Mouse (Mus musculus): ENCODE results near the gene Ghrh.

The Ghrh gene

DNA sequence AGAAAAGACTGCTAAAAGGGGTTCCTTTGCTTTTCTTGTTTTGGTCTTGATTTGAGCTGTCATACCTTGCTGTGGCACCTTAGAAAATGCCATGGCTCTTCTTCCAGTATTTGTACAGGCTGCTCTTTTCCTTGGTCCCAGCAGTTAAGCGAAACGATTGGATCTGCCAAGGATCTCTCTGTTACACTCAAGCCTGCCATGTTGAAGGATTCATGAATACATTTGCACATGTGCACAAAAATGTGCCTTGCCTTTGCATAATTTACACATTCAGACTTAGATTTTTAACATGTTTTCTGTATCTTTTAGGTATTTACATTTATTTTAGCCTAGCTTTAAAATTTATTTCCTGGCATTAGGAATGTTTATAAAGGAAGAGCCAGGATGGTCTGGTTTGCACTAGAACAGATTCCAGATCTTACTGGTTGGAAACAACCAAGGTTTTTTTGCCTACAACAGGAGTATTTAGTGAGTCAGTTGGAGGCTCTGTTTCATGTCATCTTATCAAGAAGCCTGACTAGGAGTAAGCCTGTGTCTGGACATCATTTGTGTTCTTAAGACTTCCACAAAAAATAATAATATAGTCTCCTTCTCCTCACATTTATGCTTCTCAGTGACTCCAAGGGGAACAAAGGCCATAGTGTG is 38.9 kb downstream of the Ghrh start:
- DNase-seq (ENCODE audit: low spot score) = no peak

DNA sequence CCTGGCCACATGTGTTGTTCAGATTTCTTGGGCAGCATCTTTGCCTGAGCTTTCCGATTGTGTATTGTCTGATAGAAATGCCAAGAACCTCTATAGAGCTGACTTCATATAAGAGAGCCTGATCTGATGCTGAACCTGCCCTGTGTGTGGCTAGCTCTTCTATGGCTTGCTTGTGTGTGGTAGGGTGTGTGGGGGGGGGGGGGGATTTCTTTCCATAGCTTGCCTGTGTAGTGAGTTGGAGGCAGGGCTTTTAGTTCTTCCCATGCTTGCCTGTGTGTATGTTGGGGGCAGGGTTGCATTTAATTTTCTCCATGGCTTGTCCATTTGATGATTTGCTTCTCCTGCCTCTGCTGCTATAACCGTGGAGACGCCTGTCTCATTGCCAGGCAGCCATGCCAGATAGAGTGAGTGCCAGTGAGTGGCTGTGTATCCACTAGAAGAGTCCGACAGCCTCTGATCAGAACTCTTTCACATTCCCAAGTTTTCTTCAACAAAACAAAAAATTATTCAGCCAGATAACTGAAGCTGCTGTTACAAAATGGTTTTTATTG is 39.5 kb downstream of the Ghrh start:
- DNase-seq (ENCODE audit: low spot score) = no peak

DNA sequence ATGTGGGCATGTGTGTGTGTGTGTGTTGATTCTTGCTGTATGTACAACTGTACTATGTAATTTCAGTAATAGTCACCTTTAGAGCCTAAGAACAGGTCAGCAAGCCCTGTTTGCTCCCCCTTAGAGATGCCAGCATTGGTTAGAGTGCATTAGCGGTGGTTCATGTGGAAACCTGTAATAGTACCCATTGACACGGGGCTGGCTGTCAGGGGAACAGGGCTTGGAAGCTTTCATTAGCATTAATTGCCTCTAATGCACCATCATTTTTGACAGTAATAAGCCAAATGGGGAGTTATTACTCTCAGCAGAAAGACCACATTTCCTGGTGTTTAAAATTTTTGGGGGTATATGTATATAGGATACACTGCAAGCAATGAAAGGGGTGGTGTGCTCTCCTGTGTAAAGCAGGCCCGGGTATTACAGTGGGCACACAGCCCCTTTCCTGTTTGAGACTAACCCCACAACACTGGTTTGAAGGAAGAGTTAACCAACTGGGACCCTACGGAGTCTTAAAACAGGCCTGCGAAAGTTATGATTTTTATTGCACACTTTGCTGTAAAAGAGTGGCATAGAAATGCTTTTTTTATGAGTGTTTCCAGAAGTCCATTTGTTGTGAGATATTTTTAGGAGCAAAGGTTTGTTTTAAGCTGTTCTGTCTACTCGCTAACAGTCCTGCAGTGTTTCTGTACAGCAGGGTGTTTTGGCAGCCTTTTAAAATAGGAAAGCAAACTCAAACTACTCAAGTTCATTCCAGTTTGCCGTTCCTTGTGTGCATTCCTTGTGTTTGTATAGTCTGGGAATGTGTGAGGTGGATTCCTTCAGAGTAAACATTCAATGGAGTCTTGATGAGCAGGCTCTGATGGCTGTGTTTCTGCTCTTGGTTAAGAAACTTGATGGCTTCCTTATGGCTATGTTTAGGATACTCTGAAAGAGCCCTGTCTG is 40.9 kb downstream of the Ghrh start:
- DNase-seq (ENCODE audit: low spot score) = no peak

DNA sequence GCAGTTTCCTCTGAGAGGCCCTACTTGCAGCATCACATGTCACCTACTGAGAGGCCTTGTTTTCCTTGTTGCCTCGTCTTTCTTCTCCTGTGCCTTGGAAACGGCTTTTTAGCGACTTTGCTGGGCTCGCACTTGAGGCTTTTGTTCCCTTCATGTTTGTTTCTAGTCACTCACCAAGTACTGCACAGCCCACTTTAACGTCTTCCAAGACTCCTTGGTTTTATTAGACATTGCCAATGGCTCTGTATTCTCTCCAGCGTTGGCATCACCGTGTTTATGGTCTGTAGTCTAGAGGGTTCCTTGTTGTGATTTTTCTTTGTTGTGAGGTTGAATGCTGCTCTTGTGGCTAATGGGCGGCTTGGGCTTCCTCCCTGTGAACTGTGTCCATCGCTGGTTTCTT is 44.2 kb downstream of the Ghrh start:
- no peak for DNase-seq (ENCODE audit: low spot score)

DNA sequence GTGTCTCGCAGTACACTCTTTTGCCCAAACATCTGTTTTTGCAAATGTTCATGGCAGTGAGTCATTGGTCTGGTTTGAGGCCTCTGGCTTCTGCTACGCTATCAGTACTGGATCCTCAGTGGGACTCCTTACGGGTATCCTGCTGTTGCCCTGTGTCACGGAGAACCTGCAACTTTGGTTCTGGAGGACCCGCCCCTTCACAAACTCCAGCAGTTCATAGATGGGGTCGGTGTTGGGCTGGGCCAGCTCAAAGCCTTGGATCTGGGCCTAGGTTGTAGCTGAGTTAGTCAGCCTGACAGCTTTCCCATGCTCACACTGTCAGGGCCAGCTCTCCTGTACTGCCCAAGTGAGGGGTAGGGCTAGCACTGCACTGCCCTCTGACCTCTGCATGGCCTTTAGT is 47.3 kb downstream of the Ghrh start:
- DNase-seq (ENCODE audit: low spot score) = no peak

DNA sequence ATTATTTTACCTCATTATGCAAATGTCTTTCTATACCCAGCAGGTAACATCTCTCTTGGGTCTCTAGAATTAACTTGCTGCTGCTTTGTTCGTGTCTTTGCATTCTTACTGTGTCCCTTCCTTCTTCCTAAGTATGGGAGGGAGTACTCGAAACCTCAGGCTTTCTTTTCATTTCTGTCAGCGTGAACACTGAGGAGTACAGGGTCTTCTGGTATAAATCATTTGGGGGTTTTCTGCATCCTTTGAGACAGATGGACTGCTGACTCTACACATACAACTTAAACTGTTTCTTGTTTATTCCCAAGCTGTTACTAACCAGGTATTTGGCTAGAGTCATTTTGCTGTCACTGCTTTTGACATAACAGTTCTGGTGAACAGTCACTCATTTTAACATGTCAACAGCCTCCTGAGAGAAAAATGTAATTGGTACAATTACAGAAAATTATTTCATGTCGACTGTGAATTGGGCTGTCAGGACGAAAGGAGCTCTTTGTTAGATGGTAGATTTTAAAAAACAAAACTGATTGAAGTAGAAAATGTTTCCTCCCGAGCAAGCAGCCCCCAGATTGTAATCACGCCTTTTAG is 51.1 kb downstream of the Ghrh start:
- no peak for DNase-seq (ENCODE audit: low spot score)

DNA sequence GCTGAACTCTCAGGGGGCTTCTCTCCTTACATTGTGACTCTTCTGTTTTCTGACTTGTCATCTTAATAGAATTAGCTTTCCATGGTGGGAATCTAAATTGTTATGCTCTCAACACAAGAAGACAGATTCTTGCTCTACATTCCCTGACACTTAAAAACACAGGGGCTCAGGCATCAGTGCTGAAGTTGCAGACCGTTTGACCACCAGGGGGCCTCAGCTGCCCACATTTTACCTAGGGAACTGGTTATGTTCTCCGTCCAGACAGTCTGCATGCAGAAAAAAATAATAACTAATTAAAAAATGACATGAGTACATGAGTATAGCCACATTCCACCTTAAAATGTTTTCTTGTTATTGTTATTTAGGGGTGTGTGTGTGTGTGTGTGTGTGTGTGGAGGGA is 55.2 kb downstream of the Ghrh start:
- peak; percentile 48 for DNase-seq (ENCODE audit: low spot score)

DNA sequence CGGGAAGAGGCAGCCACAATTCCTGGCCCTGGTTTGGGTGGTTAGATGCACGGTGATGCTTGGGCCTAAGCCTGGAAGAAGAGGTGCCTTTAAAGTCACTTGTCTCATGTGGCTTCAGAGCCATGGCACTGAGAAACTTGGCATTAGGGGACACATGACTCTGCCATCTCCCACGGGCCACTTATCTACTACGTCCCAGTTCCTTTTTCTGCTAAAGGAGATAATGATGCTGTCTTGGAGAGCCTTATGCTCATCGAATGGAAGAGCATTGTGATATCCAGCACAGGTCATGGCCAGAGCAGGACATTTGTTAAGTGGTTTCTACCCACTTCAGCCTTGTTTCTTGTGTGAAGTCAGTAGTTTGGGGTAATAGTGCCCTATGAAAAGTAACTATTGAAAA is 58.3 kb downstream of the Ghrh start:
- DNase-seq (ENCODE audit: low spot score) = no peak

DNA sequence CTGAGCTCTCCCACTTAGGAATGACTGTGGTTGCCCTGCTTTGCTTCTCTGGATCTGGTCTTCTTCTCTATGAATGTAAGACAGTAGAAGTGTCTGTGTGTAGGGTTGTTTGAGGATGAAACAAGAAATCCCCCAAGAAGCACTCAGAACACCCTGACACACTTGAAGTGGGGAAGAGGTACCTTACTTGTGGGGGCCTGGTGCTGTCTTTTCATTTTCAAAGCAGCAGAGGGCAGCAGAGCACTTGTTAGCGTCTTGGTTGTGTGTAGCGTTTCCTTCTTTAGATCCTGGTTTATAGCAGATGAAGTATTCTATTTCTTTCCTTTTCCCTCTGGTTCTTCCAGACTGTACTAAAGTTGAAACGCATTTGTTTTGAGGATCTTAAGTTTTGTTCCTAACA is 59.8 kb downstream of the Ghrh start:
- DNase-seq (ENCODE audit: low spot score) = no peak

DNA sequence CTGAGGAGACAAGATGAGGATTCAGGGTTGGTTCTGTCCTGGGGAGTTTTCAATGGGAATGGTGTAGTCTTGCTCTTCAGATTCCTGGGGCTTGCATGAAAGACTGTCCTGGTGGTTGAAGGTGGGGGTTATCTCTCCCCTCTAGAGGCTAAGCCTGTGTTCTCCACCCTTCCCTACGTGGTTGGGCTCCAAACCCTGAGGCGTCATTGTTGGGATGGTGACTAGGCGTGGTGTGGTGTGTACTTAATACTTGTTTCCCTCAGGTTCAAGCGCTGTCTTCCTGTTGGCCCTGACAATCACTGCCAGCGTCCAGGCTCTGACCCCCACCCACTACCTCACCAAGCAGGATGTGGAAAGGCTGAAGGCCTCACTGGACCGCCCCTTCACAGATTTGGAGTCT is 64.0 kb downstream of the Ghrh start:
- no peak for DNase-seq (ENCODE audit: low spot score)
